Mouse (Mus musculus) retina, embryonic 14.5 days (tissue): ENCODE measurements around the gene Rap1b.
A peak's percentile ranks its signal among the peaks of the same experiment; 100 is the strongest.

Source experiments
- DNase-seq: peaks from one replicate; pipeline ENCODE4 v3.0.0-alpha.2; 2015; ENCODE audit warnings: low spot score

Gene Rap1b

GRCm38 (mm10) chr10:117816721-117817120, 29.1 kb downstream of the Rap1b start:
- DNase-seq = no peak

DNA sequence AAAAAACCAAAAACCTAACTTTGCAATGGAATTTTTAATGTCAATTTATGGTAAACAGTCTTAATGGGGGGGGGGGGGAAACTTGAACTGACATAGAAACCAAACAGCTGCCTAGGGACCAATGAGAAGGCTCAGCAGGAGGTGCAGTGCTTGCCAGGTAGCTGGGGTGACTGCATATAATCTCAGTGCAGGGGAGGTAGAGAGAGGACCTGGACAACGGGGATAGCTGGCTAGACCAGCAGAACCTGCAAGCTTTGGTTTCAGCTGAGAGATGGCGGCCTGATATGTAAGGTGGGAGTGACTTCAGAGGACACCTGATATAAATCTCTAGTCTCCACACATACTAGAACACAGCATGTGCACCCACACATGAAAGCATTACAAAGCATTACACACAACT, 33.3 kb downstream of the Rap1b start:
- DNase-seq = no peak

DNA sequence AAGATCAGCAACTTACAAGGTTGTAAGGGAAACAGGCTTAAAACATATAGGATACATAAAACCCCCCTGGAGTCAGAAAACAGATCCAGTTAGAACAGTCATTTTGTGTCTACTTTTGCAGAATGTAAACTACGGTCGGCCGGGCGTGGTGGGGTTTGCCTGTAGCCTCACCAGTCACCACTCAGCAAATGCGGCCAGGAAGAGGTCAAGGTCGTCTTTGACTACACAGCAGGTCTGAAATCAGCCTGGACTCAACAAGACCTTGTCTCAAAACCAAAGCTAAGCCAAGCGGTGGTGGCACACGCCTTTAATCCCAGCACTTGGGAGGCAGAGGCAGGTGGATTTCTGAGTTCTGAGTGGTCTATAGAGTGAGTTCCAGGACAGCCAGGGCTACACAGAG, 34.3 kb downstream of the Rap1b start:
- no peak for DNase-seq

DNA sequence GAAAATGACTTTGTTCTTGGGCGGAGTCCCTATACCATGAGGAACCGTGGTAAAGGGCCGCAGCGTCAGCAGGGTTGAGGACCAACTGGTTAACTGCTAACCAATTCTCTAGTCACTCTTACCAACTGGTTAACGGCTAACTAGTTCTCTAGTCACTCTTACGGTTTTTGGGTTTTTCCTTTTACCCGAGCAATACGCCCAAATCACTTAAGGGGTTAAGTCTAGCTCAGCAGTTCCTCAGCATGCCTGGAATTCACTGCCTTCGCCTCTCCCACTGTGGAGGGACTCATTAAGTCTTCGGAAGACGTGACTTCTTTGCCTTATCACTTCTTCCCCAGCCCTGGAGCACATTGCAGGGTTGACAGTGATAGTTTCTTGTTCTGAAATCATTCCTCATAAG, 35.3 kb downstream of the Rap1b start:
- DNase-seq = no peak

GRCm38 (mm10) chr10:117808068-117808467, 37.8 kb downstream of the Rap1b start:
- DNase-seq = no peak

DNA sequence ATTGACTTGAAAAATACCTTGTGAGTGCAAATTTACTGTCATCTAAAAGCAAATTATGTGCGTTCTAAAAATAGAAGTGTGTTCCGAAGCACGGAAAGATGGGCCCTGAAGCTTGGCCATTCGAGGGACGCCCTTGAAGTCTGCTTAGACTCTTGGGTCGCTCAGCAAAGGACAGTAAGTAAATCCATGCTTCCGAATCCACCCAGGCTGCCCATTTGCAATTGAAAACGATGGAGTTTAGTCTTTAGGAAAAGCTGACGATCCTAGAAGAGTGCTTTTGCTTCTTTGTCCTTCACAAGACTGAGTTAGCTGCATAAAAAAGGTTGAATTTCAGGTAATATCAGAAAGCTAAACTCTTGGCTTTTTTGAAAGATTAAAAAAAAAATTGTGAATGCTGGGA, 39.9 kb downstream of the Rap1b start:
- no peak for DNase-seq

DNA sequence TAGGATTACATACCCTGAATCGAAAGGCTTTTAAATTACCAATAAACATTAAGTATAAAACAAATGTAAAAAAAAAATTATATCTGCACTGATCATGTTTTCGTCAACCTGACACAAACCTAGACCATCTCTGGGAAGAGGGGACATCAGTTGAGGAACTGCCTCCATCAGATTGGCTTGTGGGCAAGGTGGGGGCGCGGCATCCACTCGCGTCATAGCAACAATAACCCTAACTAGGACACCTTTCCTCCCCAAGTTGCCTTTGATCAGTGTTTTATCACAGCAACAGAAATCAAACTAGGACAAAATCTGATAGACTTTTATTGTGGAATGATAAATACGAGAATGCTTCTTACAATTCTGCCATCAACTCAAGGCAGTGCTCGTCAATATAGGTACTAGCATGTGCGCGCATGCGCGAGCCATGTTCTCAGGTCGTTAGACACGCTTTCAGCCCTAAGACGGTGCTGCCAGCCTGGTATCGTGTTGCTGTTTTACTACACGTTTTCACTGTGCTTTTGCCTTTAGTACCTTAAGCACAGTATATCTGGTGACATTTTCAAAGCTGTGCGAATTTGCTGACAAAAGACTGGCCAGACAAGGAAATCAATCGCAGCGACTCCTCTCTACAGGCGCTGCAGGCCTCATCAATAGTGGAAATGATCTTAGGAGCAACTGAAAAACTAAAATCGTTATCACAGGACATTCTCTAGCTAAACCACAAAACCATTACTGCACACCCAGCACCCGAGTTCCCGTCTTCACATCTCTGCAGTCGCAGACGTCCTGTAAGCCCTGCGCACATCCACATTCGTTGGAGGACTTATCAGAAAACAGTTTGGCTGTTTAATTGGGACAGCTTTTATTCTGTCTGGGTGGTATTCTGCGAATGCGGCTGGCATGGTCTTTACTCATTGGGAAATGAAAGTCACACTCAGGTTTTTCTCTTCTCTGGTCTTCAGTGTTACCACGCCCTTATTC, 41.7 kb downstream of the Rap1b start:
- DNase-seq = no peak

- no peak for DNase-seq
Measured at GRCm38 (mm10) chr10:117801886-117802285, 43.9 kb downstream of the Rap1b start.

DNA sequence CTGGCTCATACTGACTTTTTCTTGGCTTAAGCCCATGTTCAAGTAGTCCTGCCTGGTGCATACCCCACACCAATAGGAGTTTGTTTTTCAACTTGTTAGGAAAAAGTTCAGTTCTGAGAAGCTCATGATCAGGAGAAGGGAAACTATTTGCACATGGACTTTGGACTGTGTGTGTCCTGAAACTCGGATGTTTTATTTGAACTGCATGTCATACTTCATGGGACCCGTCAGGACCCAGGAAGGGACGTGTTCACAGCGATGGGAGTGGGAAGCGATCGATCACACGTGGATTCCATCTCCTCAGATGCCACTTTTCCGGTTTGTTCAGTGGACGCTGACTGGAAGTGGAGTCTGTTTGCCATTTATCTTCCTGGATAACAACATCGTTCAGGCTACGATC, 46.0 kb downstream of the Rap1b start:
- DNase-seq = no peak

DNA sequence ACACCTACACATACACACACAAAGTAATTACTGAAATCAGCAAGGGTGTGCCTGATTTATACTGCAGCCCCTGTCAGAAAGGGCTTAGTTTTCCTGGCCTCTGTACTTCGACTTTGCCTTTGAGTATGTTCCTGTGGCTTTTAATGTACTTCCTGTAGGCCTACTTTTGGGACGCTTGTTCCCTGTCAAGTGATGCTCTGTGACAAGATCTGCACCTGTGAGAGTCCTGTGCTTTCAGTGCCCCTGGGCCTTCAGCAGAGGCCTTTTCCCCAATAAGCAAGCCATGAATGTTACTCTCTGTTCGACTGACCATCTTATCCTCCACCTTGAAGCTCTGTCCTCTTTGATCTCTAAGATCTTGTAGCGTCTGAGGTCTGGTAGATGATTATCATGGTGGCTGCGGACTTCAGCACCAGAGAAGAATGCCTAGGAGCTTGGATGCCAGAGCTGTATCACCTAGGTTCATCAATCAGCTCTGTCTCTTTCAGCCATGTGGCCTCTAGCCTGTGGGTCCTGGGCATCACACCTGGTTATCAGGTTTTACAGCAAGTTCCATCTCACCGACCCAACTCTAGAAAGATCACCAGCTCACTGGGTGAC, 47.3 kb downstream of the Rap1b start:
- DNase-seq = no peak

DNA sequence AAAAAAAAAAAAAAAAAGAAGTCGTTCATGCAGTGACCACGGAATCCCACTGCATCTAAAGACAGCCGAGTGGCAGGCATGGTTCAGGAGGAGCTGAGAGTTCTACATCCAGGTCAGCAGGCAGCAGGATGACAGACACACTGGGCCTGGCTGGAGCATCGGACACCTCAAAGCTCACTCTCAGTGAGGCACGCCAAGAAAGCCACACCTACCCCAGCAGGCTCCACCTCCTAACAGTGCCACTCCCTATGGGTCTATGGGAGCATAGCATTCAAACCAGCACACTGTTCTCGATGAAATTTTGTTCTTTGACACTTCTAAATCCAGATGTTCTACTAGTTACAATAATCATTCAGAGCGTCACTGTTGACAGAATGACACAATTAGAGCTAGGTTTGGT, 48.2 kb downstream of the Rap1b start:
- no peak for DNase-seq

DNA sequence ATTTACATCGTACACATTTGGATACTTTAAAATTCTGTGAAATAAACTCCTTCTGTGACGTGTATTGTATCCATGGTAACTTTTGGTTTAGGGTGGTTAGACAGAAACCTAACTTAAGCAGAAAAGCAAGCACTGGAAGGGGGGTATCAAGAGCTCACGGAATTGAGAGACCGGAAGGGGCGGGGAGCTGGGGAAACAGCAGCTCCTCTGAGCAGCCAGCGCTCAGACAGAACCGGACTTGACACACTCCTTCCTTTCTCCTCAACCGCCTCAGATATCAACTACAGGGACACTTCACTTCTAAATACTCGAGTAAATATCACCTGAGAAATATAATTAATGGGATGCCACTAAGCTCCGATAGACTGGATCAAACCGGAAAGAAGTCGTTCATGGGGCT, 48.7 kb downstream of the Rap1b start:
- no peak for DNase-seq

GRCm38 (mm10) chr10:117796181-117796580, 49.7 kb downstream of the Rap1b start:
- peak; percentile 32 for DNase-seq

DNA sequence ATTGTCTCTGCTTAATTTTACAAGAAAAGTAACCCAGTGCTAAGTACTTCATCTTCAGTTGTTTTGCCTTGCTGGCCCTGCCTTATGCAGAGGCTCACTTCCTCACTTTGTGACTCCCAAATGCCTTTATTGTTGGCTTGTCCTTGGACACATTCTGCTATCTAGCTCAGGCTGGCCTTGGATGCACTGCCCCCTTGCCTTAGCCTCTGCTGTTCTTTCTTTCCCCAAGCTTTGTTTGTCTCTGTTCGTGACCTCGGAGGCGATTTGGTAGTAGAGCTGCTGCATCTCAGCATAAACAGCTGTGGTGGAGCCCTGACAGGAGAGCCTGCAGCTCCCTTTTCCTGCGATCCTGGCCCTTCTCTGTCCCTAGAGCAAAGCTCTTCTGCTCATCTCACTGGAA, 50.6 kb downstream of the Rap1b start:
- DNase-seq = no peak

GRCm38 (mm10) chr10:117793436-117794030, 52.3 kb downstream of the Rap1b start:
- no peak for DNase-seq

DNA sequence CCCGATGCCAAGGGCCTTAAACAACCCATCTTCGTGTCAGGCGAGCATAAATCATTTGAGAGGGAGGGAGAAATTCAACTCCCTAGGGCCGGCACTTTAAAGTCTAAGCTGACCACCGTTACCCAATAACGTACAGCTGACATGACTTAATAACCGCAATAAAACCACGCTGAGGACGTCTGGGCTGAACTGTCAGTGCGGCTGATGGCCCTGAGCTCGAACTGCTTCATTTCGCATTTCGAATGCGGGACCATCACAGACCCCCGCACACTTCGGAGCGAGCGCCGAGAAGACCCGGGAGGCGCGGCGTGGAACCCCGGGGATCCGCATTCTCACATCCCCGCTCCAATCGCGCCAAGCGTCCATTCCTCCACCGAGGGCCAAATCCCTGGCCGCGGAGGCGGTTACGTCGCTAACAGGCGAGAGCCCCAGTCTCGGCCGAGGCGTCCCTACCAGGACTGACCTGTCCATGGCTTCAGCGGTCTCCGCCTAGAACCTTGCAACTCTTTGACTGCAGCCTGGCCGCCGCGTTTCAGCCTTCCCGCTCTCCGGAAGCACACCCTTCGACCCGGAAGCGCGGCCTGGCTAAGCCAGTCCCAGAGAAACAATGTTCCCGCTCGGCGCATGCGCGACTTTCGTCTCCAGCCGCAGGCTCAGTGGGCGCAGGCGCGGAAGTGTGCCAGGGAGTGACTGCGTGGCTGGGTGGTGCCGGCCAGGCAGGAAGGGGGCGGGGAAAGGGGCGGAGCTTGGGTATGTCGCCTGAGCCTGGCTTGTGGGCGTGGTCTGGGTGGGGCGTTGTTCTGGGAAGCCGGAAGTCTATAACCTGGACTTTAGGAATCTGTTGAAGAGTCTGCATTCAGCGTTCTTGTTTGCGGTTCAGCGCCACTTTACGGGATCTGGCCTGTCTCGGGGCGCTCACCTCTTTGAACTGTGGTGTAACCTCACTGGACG, 53.4 kb downstream of the Rap1b start, which contains the start of gene Nup107:
Nup107 (minus strand) TSS at position 565 of the 951 bp plus-strand sequence.
- peak; percentile 100 for DNase-seq

DNA sequence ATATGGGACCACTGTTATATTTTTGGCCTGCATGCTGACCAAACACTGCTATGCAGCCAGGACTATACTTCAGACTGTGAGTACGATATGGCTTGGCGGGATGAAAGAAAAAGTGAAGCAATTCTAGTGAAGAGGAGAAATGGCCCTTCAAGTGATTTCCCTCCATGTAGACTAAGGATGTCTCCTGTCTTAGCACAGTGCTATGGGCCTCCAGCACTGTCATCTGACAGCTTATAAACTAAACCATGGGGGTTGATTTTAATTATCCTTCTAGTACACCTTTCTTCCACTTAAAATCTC, 54.7 kb downstream of the Rap1b start:
- DNase-seq = no peak

DNA sequence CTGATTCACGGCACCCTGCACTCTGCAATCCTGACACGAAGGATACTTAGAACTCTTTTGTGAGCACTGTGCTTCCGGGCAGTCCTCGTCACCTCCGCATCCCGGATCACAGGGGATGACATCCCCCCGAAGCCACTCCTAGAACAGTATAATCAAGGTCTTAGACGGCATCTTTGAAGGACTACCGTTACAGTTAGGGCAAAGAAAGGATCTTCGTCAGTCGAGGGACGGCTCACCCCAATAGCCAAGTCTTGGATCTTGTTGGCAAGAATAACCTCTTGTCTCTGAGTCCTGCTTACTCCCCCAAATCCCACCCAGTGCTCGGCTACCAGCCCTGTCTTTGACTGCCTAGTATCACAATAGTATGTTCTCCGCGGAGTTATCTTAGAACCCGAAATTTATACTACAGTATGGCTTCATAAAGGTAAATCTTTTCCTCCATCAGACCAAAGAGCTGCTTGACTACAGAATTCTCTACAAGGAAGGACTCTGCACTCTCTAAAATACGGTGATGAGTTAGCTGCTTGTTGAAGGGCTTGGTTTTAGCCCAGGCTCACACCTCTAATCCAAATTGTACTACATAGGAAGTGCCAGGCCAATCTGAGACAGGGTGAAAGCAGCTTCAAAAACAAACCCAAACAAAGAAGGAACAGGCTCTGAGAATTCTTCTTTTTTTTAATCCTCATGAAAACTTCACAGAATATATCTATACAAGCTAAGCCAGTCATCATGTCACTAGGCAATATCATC, 55.2 kb downstream of the Rap1b start:
- DNase-seq = no peak

GRCm38 (mm10) chr10:117790011-117790410, 55.8 kb downstream of the Rap1b start:
- DNase-seq = no peak

DNA sequence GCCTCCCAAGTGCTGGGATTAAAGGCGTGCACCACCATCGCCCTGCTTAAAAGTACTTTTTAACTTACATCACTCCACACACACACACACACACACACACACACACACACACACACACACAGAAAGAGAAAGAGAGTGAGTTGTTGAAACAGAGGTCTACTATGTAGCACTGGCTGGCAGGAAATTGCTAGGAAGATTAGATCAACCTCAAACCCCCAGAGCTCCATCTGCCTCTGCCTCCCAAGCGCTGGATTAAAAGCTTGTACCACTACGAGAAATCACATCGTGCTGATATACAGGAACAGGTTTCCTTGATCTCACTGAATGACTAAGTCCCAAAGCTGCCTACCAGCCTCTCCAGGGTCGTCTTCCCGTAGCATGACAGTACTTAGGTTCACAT, 61.2 kb downstream of the Rap1b start:
- DNase-seq = no peak

DNA sequence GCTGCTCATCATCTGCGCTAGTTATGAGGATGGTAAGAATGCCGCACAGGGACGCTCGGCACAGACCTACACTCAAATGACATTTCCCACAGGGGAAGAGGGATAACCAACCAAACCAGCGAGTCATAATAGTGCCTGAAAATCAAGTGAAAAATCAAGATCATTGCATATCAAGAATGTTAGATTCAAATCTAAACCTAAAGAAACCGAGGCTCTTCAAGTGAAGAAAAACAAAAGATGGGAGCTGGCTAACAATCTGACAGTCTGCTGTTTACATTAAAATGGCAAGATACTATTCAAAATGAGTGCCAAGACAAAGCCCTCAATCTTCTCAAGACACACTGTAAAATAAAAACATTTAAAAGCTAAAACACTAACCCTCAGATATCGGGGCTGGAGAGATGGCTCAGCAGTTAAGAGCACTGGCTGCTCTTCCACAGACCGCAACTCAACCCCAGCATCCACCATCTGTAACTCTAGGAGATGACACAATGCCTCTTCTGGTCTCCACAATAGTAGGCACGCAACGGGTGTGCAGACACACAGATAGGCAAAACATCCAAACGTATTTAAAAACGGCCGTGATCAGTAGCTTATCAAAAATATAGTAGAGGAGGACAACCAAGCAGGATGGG, 61.9 kb downstream of the Rap1b start:
- no peak for DNase-seq
